Mouse (Mus musculus): ENCODE measurements around the gene Prtn3. TPM values are rescaled to one million over a fixed set of nuclear protein-coding genes. Genes with fewer than 3 reads are reported as not detected.
A peak's percentile ranks its signal among the peaks of the same experiment; 100 is the strongest.

Gene Prtn3
- polyA plus RNA-seq, 1 experiment = 0.90 TPM

GRCm38 (mm10) chr10:79861230-79862048 lies 12.8 kb upstream of the Prtn3 start:
- Histone ChIP-seq H3K4me1 (ENCODE audit: control insufficient read depth, insufficient read depth, low read length) (peaks cover 4% of the 10 kb centered on the region), H3K4me3 (ENCODE audit: control insufficient read depth, low read depth, low read length) (no peak overlapping the region), H3K36me3 (ENCODE audit: control insufficient read depth, insufficient read depth, low read length) (peaks cover 4% of the 10 kb centered on the region), H3K27ac (ENCODE audit: control insufficient read depth, insufficient read depth, low read depth, low read length) (no peak overlapping the region), H3K27me3 (ENCODE audit: control insufficient read depth, insufficient read depth, low read length) (no peaks in the 10 kb centered on the region)
- no peak for TF ChIP-seq CTCF (IDR thresholded peaks at IDR 0.05; ENCODE audit: control insufficient read depth, insufficient read depth, insufficient replicate concordance, low read depth, low read length)
- no peak for TF ChIP-seq POLR2A (IDR thresholded peaks at IDR 0.05; ENCODE audit: control insufficient read depth, low read depth, low read length)

DNA sequence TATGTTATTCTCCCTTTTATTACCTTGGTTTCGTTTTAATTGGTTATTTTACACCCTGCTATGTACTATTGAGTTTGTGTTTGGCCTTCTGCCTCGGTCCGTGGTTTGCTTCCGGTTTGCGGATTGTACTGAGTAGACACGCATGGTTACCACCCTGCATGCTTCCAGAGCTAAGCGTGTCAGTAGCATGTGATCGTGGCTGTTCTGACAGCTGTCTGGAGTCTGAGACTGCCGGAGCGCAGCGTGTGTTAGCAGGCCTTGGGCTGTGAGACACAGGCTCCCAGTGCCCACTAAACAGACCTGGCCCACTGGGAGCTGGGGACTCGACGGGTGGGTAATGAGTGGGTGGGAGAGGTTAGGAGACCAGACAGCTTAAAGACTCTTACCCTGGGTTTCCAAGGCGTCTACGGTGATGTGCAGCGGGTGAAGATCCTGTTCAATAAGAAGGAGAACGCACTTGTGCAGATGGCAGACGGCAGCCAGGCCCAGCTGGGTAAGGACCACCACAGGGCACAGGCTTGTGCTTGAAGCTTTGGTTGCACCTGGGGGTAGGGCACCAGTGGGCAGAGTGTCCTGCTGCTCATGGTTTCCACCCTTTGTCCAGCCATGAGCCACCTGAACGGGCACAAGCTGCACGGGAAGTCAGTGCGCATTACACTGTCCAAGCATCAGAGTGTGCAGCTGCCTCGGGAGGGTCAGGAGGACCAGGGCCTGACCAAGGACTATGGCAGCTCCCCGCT lies 12.1 kb upstream of the Prtn3 start:
- Histone ChIP-seq H3K36me3 (ENCODE audit: control insufficient read depth, insufficient read depth, low read length) (peaks cover 4% of the 10 kb centered on the region), H3K4me1 (ENCODE audit: control insufficient read depth, insufficient read depth, low read length) (no peaks in the 10 kb centered on the region; the same call in 1 of the 2 replicates), H3K4me3 (ENCODE audit: control insufficient read depth, low read depth, low read length) (no peak overlapping the region), H3K27me3 (ENCODE audit: control insufficient read depth, insufficient read depth, low read length) (no peaks in the 10 kb centered on the region), H3K27ac (ENCODE audit: control insufficient read depth, insufficient read depth, low read depth, low read length) (no peak overlapping the region)
- no peak for TF ChIP-seq CTCF (IDR thresholded peaks at IDR 0.05; ENCODE audit: control insufficient read depth, insufficient read depth, insufficient replicate concordance, low read depth, low read length)
- TF ChIP-seq POLR2A (IDR thresholded peaks at IDR 0.05; ENCODE audit: control insufficient read depth, low read depth, low read length) = 0 out of 2 replicates have a peak, but pooled peaks have one; percentile 19

DNA sequence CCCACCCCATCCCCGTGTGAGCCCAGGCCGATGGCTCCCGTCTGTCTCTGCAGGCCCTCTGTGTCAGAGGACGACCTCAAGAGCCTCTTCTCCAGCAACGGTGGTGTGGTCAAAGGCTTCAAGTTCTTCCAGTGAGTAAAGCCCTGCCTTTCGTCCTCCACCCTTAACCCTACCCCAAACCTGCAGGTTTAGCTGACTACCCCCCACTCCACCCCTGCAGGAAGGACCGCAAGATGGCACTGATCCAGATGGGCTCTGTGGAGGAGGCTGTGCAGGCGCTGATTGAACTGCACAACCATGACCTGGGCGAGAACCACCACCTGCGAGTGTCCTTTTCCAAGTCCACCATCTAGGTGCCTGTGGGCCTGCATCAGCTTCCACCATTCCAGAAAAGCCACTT lies 11.4 kb upstream of the Prtn3 start:
- Histone ChIP-seq H3K4me1 (ENCODE audit: control insufficient read depth, insufficient read depth, low read length) (no peaks in the 10 kb centered on the region; the same call in 1 of the 2 replicates), H3K36me3 (ENCODE audit: control insufficient read depth, insufficient read depth, low read length) (peaks cover 4% of the 10 kb centered on the region), H3K27ac (ENCODE audit: control insufficient read depth, insufficient read depth, low read depth, low read length) (no peak overlapping the region), H3K27me3 (ENCODE audit: control insufficient read depth, insufficient read depth, low read length) (no peaks in the 10 kb centered on the region), H3K4me3 (ENCODE audit: control insufficient read depth, low read depth, low read length) (no peak overlapping the region)
- TF ChIP-seq POLR2A (IDR thresholded peaks at IDR 0.05; ENCODE audit: control insufficient read depth, low read depth, low read length) = no peak
- TF ChIP-seq CTCF (IDR thresholded peaks at IDR 0.05; ENCODE audit: control insufficient read depth, insufficient read depth, insufficient replicate concordance, low read depth, low read length) = no peak

DNA sequence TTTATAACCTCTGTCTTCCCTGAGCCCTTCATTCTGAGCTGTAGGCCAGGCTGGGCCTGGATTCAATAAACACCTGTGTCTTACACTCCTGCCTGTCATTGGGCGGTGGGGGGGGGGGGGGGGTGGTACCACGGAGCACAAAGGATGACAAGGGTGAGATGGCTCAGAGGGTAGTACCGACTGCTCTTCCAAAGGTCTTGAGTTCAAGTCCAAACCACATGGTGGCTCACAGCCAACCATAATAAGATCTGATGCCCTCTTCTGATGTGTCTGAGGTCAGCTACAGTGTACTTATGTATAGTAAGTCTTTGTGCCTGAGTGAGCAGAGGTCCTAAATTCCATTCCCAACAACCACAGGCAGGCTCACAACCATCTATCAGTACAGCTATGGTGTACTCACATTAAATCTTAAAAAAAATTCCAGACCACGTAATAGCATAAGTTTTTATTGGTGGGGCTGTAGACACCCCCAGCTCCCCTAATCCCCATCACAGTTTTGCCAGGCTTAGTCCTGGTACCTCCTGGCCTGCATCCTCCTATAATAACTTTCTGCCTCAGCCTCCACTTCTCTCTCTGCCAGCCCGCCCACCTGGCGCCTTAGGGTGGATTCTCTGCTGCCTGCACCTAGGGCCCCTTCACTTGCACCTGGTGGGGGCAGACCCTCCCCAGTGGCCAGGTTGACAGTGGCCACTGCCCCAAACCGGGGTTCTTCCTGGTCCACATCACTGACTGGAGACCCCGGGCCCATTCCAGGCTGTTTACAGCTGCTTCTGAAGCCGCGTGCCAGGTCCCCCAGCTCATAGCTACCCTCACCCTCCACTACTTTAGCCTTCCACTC lies 9.7 kb upstream of the Prtn3 start:
- H3K4me3 ChIP-seq (ENCODE audit: control insufficient read depth, low read depth, low read length) = no peak overlapping the region
- no peak overlapping the region for H3K27ac ChIP-seq (ENCODE audit: control insufficient read depth, insufficient read depth, low read depth, low read length)
- peaks cover 4% of the 10 kb centered on the region for H3K36me3 ChIP-seq (ENCODE audit: control insufficient read depth, insufficient read depth, low read length)
- no peaks in the 10 kb centered on the region; the same call in 1 of the 2 replicates for H3K4me1 ChIP-seq (ENCODE audit: control insufficient read depth, insufficient read depth, low read length)
- TF ChIP-seq POLR2A (IDR thresholded peaks at IDR 0.05; ENCODE audit: control insufficient read depth, low read depth, low read length) (no peak), CTCF (IDR thresholded peaks at IDR 0.05; ENCODE audit: control insufficient read depth, insufficient read depth, insufficient replicate concordance, low read depth, low read length) (no peak)
- H3K27me3 ChIP-seq (ENCODE audit: control insufficient read depth, insufficient read depth, low read length) = no peaks in the 10 kb centered on the region

- peaks cover 4% of the 10 kb centered on the region for H3K36me3 ChIP-seq (ENCODE audit: control insufficient read depth, insufficient read depth, low read length)
- H3K4me1 ChIP-seq (ENCODE audit: control insufficient read depth, insufficient read depth, low read length) = no peaks in the 10 kb centered on the region; the same call in 1 of the 2 replicates
- H3K4me3 ChIP-seq (ENCODE audit: control insufficient read depth, low read depth, low read length) = no peak overlapping the region
- H3K27ac ChIP-seq (ENCODE audit: control insufficient read depth, insufficient read depth, low read depth, low read length) = no peak overlapping the region
- TF ChIP-seq CTCF (IDR thresholded peaks at IDR 0.05; ENCODE audit: control insufficient read depth, insufficient read depth, insufficient replicate concordance, low read depth, low read length) (no peak), POLR2A (IDR thresholded peaks at IDR 0.05; ENCODE audit: control insufficient read depth, low read depth, low read length) (no peak)
- no peaks in the 10 kb centered on the region for H3K27me3 ChIP-seq (ENCODE audit: control insufficient read depth, insufficient read depth, low read length)
Measured at GRCm38 (mm10) chr10:79865189-79865601, 9.1 kb upstream of the Prtn3 start.

DNA sequence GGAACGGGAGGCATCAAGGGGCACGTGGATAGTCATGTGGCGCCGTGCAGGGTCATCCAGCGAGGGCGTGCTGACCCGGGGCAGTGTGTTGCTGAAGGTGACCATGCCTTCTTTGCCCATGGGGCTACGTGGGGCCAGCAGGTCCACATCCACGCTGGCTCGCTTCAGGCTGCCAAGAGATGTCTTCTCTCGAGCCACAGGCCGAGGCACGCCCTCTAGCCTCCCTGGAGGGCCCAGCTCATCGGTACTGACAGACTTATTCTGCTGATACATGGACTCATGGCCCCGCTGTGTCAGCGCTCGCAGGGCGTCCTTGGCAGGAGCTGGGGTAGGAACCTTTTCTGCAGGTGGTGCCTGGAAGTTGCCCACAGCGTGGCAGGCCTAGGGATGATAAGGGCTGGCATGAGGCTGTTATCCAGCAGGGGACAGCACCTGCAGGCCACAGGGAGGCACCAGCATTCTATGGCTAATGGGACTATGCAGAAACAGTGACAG lies 8.4 kb upstream of the Prtn3 start:
- TF ChIP-seq CTCF (IDR thresholded peaks at IDR 0.05; ENCODE audit: control insufficient read depth, insufficient read depth, insufficient replicate concordance, low read depth, low read length) (0 out of 2 replicates have a peak, but pooled peaks have one; percentile 3), POLR2A (IDR thresholded peaks at IDR 0.05; ENCODE audit: control insufficient read depth, low read depth, low read length) (no peak)
- H3K4me1 ChIP-seq (ENCODE audit: control insufficient read depth, insufficient read depth, low read length) = no peaks in the 10 kb centered on the region; the same call in 1 of the 2 replicates
- no peak overlapping the region for H3K4me3 ChIP-seq (ENCODE audit: control insufficient read depth, low read depth, low read length)
- peaks cover 2% of the 10 kb centered on the region for H3K36me3 ChIP-seq (ENCODE audit: control insufficient read depth, insufficient read depth, low read length)
- H3K27me3 ChIP-seq (ENCODE audit: control insufficient read depth, insufficient read depth, low read length) = no peaks in the 10 kb centered on the region
- H3K27ac ChIP-seq (ENCODE audit: control insufficient read depth, insufficient read depth, low read depth, low read length) = no peak overlapping the region
